Mouse (Mus musculus) MEL (cell line): ENCODE results near the gene Flrt1. TPM values are rescaled to one million over a fixed set of nuclear protein-coding genes. Genes with fewer than 3 reads are reported as not detected.

ENCODE experiments used
- DNase-seq: peaks from one replicate; pipeline ENCODE4 v3.0.0; 2011; ENCODE audit warnings: low read depth, low spot score
- H3K27ac ChIP-seq: 2 replicates; pipeline ENCODE4 v1.5.1; 2012; ENCODE audit warnings: low read depth, mild to moderate bottlenecking, control low read depth, low read length, moderate library complexity; ENCODE audit not compliant: control insufficient read depth
- H3K27me3 ChIP-seq, 2 experiments: fragments of 150-350 bp in 1 of 2; sonication (generic) in 1 of 2; 2 replicates each; pipeline ENCODE4 v1.6.1; 2012; ENCODE audit warnings: low read length in 2 of 2, mild to moderate bottlenecking in 2 of 2, improper control_type of control experiment in 1 of 2, moderate library complexity in 1 of 2; ENCODE audit not compliant: insufficient read depth in 2 of 2, control insufficient read depth in 1 of 2
- H3K36me3 ChIP-seq, 2 experiments: 2 replicates each; pipeline ENCODE4 v1.6.1; 2012 to 2014; ENCODE audit warnings: low read length in 2 of 2, improper control_type of control experiment in 1 of 2, inconsistent platforms in 1 of 2, mild to moderate bottlenecking in 1 of 2; ENCODE audit not compliant: insufficient read depth in 2 of 2, control insufficient read depth in 1 of 2
- H3K4me1 ChIP-seq, 2 experiments: fragments of 150-350 bp in 1 of 2; sonication (generic) in 1 of 2; 2 replicates each; pipeline ENCODE4 v1.6.1; 2012; ENCODE audit warnings: low read length in 2 of 2, improper control_type of control experiment in 1 of 2, mild to moderate bottlenecking in 1 of 2; ENCODE audit not compliant: insufficient read depth in 2 of 2, control insufficient read depth in 1 of 2
- H3K4me3 ChIP-seq, 2 experiments: fragments of 150-350 bp in 1 of 2; sonication (generic) in 1 of 2; 2 replicates each; pipeline ENCODE4 v1.5.1; 2012; ENCODE audit warnings: low read depth in 2 of 2, low read length in 2 of 2, mild to moderate bottlenecking in 2 of 2, moderate library complexity in 2 of 2, control low read depth in 1 of 2, improper control_type of control experiment in 1 of 2; ENCODE audit not compliant: control insufficient read depth in 1 of 2, insufficient read depth in 1 of 2
- H3K79me2 ChIP-seq: 2 replicates; pipeline ENCODE4 v1.6.1; 2012; ENCODE audit warnings: mild to moderate bottlenecking, low read length, moderate library complexity; ENCODE audit not compliant: control insufficient read depth, poor library complexity, insufficient read depth
- H3K9ac ChIP-seq: 2 replicates; pipeline ENCODE4 v1.6.1; 2012; ENCODE audit warnings: low read depth, mild to moderate bottlenecking, control low read depth, low read length, moderate library complexity; ENCODE audit not compliant: control insufficient read depth, poor library complexity, severe bottlenecking
- H3K9me3 ChIP-seq: fragments of 150-350 bp; sonication (generic); replicated peaks from 2 replicates; pipeline ENCODE4 v1.6.1; 2012; ENCODE audit warnings: mild to moderate bottlenecking, low read length, improper control_type of control experiment, moderate library complexity; ENCODE audit not compliant: insufficient read depth
- CHD1 ChIP-seq: IDR thresholded peaks from 2 replicates; pipeline ENCODE4 v1.6.1; 2012; ENCODE audit warnings: low read depth, mild to moderate bottlenecking, inconsistent platforms, low read length, improper control_type of control experiment
- CTCF ChIP-seq, 3 experiments: IDR thresholded peaks in 2 of 3; conservative IDR thresholded peaks in 1 of 3; 2 replicates each; pipeline ENCODE4 v1.5.1; 2011 to 2012; ENCODE audit warnings: low read length in 3 of 3, low read depth in 2 of 3, mild to moderate bottlenecking in 2 of 3, improper control_type of control experiment in 1 of 3, inconsistent platforms in 1 of 3, mixed read lengths in 1 of 3, moderate library complexity in 1 of 3; ENCODE audit not compliant: control insufficient read depth in 1 of 3, insufficient read depth in 1 of 3, poor library complexity in 1 of 3, severe bottlenecking in 1 of 3
- E2F4 ChIP-seq: IDR thresholded peaks from 2 replicates; pipeline ENCODE4 v1.6.1; 2011; ENCODE audit warnings: low read depth, low read length, improper control_type of control experiment, borderline replicate concordance
- ELF1 ChIP-seq: IDR thresholded peaks from 2 replicates; pipeline ENCODE4 v1.6.1; 2014; ENCODE audit warnings: low read depth, mild to moderate bottlenecking, inconsistent platforms, low read length, improper control_type of control experiment, moderate library complexity
- EP300 ChIP-seq, 2 experiments: IDR thresholded peaks; 2 replicates each; pipeline ENCODE4 v1.6.1; 2011; ENCODE audit warnings: improper control_type of control experiment in 2 of 2, low read length in 2 of 2, low read depth in 1 of 2, mild to moderate bottlenecking in 1 of 2
- GABPA ChIP-seq: IDR thresholded peaks from 2 replicates; pipeline ENCODE4 v1.6.1; 2012; ENCODE audit warnings: low read depth, mild to moderate bottlenecking, inconsistent platforms, low read length, improper control_type of control experiment, moderate library complexity
- MAX ChIP-seq: IDR thresholded peaks from 2 replicates; pipeline ENCODE4 v1.6.1; 2011; ENCODE audit warnings: low read length, improper control_type of control experiment
- MYB ChIP-seq: IDR thresholded peaks from 2 replicates; pipeline ENCODE4 v1.6.1; 2011; ENCODE audit warnings: mild to moderate bottlenecking, low read depth, low read length, improper control_type of control experiment
- MYC ChIP-seq: IDR thresholded peaks from 2 replicates; pipeline ENCODE4 v1.6.1; 2011; ENCODE audit warnings: low read depth, mild to moderate bottlenecking, low read length, improper control_type of control experiment, moderate library complexity
- NELFE ChIP-seq: IDR thresholded peaks from 2 replicates; pipeline ENCODE4 v1.6.1; 2011; ENCODE audit warnings: low read depth, low read length, improper control_type of control experiment
- NRF1 ChIP-seq: IDR thresholded peaks from 2 replicates; pipeline ENCODE4 v1.6.1; 2014; ENCODE audit warnings: low read depth, mild to moderate bottlenecking, inconsistent platforms, low read length, improper control_type of control experiment, moderate library complexity; ENCODE audit not compliant: poor library complexity, insufficient read depth, severe bottlenecking
- POLR2AphosphoS5 ChIP-seq: IDR thresholded peaks from 2 replicates; pipeline ENCODE4 v1.6.1; 2012; ENCODE audit warnings: low read depth, borderline replicate concordance, mild to moderate bottlenecking, inconsistent platforms, low read length, moderate library complexity, mixed read lengths
- RAD21 ChIP-seq: IDR thresholded peaks from 2 replicates; pipeline ENCODE4 v1.6.1; 2011; ENCODE audit warnings: mild to moderate bottlenecking, low read depth, low read length, improper control_type of control experiment
- SIN3A ChIP-seq: IDR thresholded peaks from 2 replicates; pipeline ENCODE4 v1.6.1; 2012; ENCODE audit warnings: low read length, improper control_type of control experiment, inconsistent platforms
- SMC3 ChIP-seq: IDR thresholded peaks from 2 replicates; pipeline ENCODE4 v1.6.1; 2011; ENCODE audit warnings: low read depth, low read length, improper control_type of control experiment
- TAL1 ChIP-seq: IDR thresholded peaks from 2 replicates; pipeline ENCODE4 v1.6.1; 2012; ENCODE audit warnings: mild to moderate bottlenecking, inconsistent platforms, low read length, moderate library complexity, mixed read lengths
- TCF12 ChIP-seq: IDR thresholded peaks from 2 replicates; pipeline ENCODE4 v1.6.1; 2014; ENCODE audit warnings: low read depth, mild to moderate bottlenecking, inconsistent platforms, low read length, improper control_type of control experiment, moderate library complexity
- USF1 ChIP-seq: IDR thresholded peaks from 2 replicates; pipeline ENCODE4 v1.6.1; 2014; ENCODE audit warnings: low read depth, mild to moderate bottlenecking, inconsistent platforms, low read length, improper control_type of control experiment, moderate library complexity
- USF2 ChIP-seq, 2 experiments: IDR thresholded peaks; 2 replicates each; pipeline ENCODE4 v1.6.1; 2011 to 2012; ENCODE audit warnings: improper control_type of control experiment in 2 of 2, low read length in 2 of 2, borderline replicate concordance in 1 of 2, inconsistent platforms in 1 of 2, low read depth in 1 of 2, mild to moderate bottlenecking in 1 of 2; ENCODE audit not compliant: insufficient read depth in 1 of 2
- ZKSCAN1 ChIP-seq: IDR thresholded peaks from 2 replicates; pipeline ENCODE4 v1.6.1; 2012; ENCODE audit warnings: low read depth, mild to moderate bottlenecking, inconsistent platforms, low read length, improper control_type of control experiment, moderate library complexity
- ZMIZ1 ChIP-seq: IDR thresholded peaks from 2 replicates; pipeline ENCODE4 v1.6.1; 2012; ENCODE audit warnings: low read depth, mild to moderate bottlenecking, inconsistent platforms, low read length, improper control_type of control experiment, moderate library complexity
- ZNF384 ChIP-seq: IDR thresholded peaks from 2 replicates; pipeline ENCODE4 v1.6.1; 2012; ENCODE audit warnings: low read depth, mild to moderate bottlenecking, inconsistent platforms, low read length, improper control_type of control experiment
- polyA plus RNA-seq, 2 experiments: library from polyadenylated mRNA; stranded (reverse) in 1 of 2; unstranded in 1 of 2; fragments of >175 nt in 1 of 2; fragments of >200 nt in 1 of 2; gene quantifications; 2 replicates each; pipeline versions ENCODE4 v1.2.1 to v1.2.4; 2012; ENCODE audit warnings: low replicate concordance in 2 of 2, low read depth in 1 of 2; ENCODE audit not compliant: insufficient read length in 2 of 2, insufficient read depth in 1 of 2, missing spikeins in 1 of 2
- total RNA-seq: library from RNA; depleted of rRNA; stranded (reverse); fragments of 300-350 nt; gene quantifications from 2 replicates; pipeline ENCODE4 v1.2.3, GENCODE M21; 2012

The Flrt1 gene
- total and polyA plus RNA-seq, 3 experiments = not detected

- Histone ChIP-seq H3K9ac (no peak overlapping the region), H3K4me3 (no peak overlapping the region), H3K36me3 (no peaks in the 10 kb centered on the region), H3K27ac (no peak overlapping the region)
- no peak for DNase-seq
- no peak for TF ChIP-seq NRF1
- no peak for TF ChIP-seq USF2 (IDR thresholded peaks at IDR 0.05; ENCODE audit: borderline replicate concordance in 1 of 2, insufficient read depth in 1 of 2, low read depth in 1 of 2, low read length in 2 of 2)
- no peak for TF ChIP-seq TAL1
- TF ChIP-seq SIN3A = no peak
- TF ChIP-seq ZMIZ1 = no peak
- no peak for TF ChIP-seq TCF12
- TF ChIP-seq, all 39 proteins: peak for 0
- Histone ChIP-seq H3K27me3 (no peaks in the 10 kb centered on the region), H3K79me2 (no peaks in the 10 kb centered on the region), H3K4me1 (no peaks in the 10 kb centered on the region), H3K9me3 (no peaks in the 10 kb centered on the region)
Observed at GRCm38 (mm10) chr19:7136714-7137498, 31.4 kb upstream of the Flrt1 start.

- Histone ChIP-seq H3K27ac (no peak overlapping the region), H3K4me1 (no peaks in the 10 kb centered on the region), H3K9me3 (no peaks in the 10 kb centered on the region), H3K79me2 (no peaks in the 10 kb centered on the region), H3K27me3 (no peaks in the 10 kb centered on the region), H3K9ac (no peak overlapping the region), H3K4me3 (no peak overlapping the region), H3K36me3 (no peaks in the 10 kb centered on the region)
- TF ChIP-seq ZNF384 (no peak), CTCF (IDR thresholded peaks at IDR 0.05 in 2 of 3, conservative IDR thresholded peaks at IDR 0.05 in 1 of 3; ENCODE audit: control insufficient read depth in 1 of 3, insufficient read depth in 1 of 3, low read depth in 2 of 3, low read length in 3 of 3, poor library complexity in 1 of 3, severe bottlenecking in 1 of 3) (no peak), E2F4 (no peak), USF1 (no peak), GABPA (no peak), EP300 (IDR thresholded peaks at IDR 0.05; ENCODE audit: low read depth in 1 of 2, low read length in 2 of 2) (no peak), MYC (no peak), NELFE (no peak), USF2 (IDR thresholded peaks at IDR 0.05; ENCODE audit: borderline replicate concordance in 1 of 2, insufficient read depth in 1 of 2, low read depth in 1 of 2, low read length in 2 of 2) (no peak), CHD1 (no peak), NRF1 (no peak), POLR2AphosphoS5 (no peak), SMC3 (no peak), MYB (no peak), MAX (no peak), ZKSCAN1 (no peak), ELF1 (no peak), RAD21 (no peak)
- DNase-seq = no peak
Observed at GRCm38 (mm10) chr19:7136016-7136415, 30.5 kb upstream of the Flrt1 start.
